Mouse (Mus musculus) forebrain, postnatal 0 days (tissue): Measurements from ENCODE around the gene Tpk1. TPM values are rescaled to one million over a fixed set of nuclear protein-coding genes. Genes with fewer than 3 reads are reported as not detected.

Experiments
- ATAC-seq: fragments of 200-750 bp; cut with Nextera tagmentation; 2 replicates; pipeline ENCODE4 v1.8.0; 2017; ENCODE audit warnings: mild to moderate bottlenecking, moderate library complexity
- DNase-seq: peaks from one replicate; pipeline ENCODE4 v3.0.0-alpha.2; 2015
- H3K27ac ChIP-seq: fragments of 300-500 bp; sonication (generic); 2 replicates; pipeline ENCODE4 v1.5.1; 2014; ENCODE audit warnings: low read depth, mild to moderate bottlenecking, antibody characterized with exemption, low read length, moderate library complexity, mixed read lengths
- H3K27me3 ChIP-seq: fragments of 300-500 bp; sonication (generic); 2 replicates; pipeline ENCODE4 v1.6.1; 2014; ENCODE audit warnings: mild to moderate bottlenecking, low read length, mixed read lengths; ENCODE audit not compliant: insufficient read depth
- H3K36me3 ChIP-seq: fragments of 300-500 bp; sonication (generic); 2 replicates; pipeline ENCODE4 v1.6.1; 2014; ENCODE audit warnings: mild to moderate bottlenecking, moderate library complexity; ENCODE audit not compliant: insufficient read depth
- H3K4me1 ChIP-seq: fragments of 300-500 bp; sonication (generic); 2 replicates; pipeline ENCODE4 v1.6.1; 2014; ENCODE audit warnings: antibody characterized with exemption; ENCODE audit not compliant: insufficient read depth
- H3K4me2 ChIP-seq: fragments of 300-500 bp; sonication (generic); 2 replicates; pipeline ENCODE4 v1.6.1; 2014; ENCODE audit warnings: low read depth, mild to moderate bottlenecking, moderate library complexity
- H3K4me3 ChIP-seq: fragments of 300-500 bp; sonication (generic); 2 replicates; pipeline ENCODE4 v1.5.1; 2014; ENCODE audit warnings: low read depth, low read length, mixed read lengths
- H3K9ac ChIP-seq: fragments of 300-500 bp; sonication (generic); 2 replicates; pipeline ENCODE4 v1.6.1; 2014; ENCODE audit warnings: mild to moderate bottlenecking
- H3K9me3 ChIP-seq: fragments of 300-500 bp; sonication (generic); 2 replicates; pipeline ENCODE4 v1.6.1; 2016; ENCODE audit warnings: low read length
- CTCF ChIP-seq: sonication (generic); IDR thresholded peaks from 2 replicates; pipeline ENCODE4 v1.5.1; 2016; ENCODE audit warnings: antibody characterized with exemption, control low read depth, low read depth
- WGBS: fragments of 180-500 bp; shearing (Covaris S2); extraction: QIAGEN DNeasy Blood & Tissue Kit; methylation state at CpG from one replicate; pipeline ENCODE4 v1.1.7; 2014; 5-methylcytosine and 5-hydroxymethylcytosine counted together
- polyA plus RNA-seq: library from polyadenylated mRNA; unstranded; fragments of >200 nt; fragmentation: Nextera tagmentation; extraction: Ambion mirVana; gene quantifications from 2 replicates; pipeline ENCODE4 v1.2.1, GENCODE M21; 2015
- total RNA-seq: library from RNA; depleted of rRNA; stranded (reverse); fragments of >200 nt; gene quantifications from 2 replicates; pipeline ENCODE4 v1.2.3, GENCODE M21; 2014

Gene Tpk1
- total and polyA plus RNA-seq, 2 experiments from 2014 or later = 4.7 to 5.0 TPM

DNA sequence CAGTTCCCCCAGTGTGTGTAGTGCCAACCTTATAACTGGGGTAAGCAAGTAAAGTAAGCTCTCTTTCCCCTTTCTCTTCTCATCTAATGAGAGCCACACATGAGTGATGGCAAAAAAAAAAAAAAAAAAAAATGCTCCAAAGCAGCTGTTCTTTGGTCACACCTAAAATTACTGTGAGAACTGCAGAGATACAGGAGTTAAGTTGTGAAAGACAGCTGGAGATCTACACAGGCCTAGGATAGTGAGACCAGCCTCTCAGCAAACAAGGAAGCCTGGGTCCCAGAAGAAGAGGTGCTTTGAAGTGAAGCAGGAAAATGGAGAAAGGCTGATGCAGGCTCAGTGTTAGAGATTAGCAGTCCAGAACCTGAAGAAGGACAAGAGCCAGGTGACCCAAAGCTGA, 353.5 kb downstream of the Tpk1 start:
- H3K4me3 ChIP-seq = no peak overlapping the region
- H3K27ac ChIP-seq = no peak overlapping the region
- ATAC-seq (no peak), DNase-seq (no peak)
- H3K27me3 ChIP-seq = no peaks in the 10 kb centered on the region
- no peak overlapping the region for H3K9ac ChIP-seq
- H3K9me3 ChIP-seq = no peaks in the 10 kb centered on the region
- H3K4me2 ChIP-seq = no peak overlapping the region
- H3K4me1 ChIP-seq = no peaks in the 10 kb centered on the region
- TF ChIP-seq CTCF = no peak
- no peaks in the 10 kb centered on the region for H3K36me3 ChIP-seq

DNA sequence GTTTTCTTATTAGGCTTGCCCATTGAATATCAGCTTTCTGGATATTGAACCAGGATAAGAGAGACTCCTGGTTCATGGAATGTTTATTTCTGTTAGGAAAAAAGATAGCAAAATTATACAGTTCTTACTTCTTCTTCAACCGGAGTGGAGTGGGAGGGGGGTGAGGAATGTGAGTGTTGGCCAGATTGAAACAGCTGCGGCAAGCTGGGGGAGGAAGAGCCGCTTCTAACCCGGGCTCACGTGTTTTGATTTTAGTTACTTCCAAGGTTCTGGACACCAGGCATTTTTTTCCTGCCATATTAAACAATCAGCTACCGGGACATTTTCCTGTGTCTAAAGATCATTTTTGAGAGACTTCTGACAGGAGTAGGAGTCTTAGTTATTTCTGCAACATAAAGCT, 356.0 kb downstream of the Tpk1 start:
- Histone ChIP-seq H3K4me1 (no peaks in the 10 kb centered on the region), H3K9ac (no peak overlapping the region), H3K27me3 (no peaks in the 10 kb centered on the region), H3K4me2 (no peak overlapping the region), H3K36me3 (no peaks in the 10 kb centered on the region), H3K4me3 (no peak overlapping the region), H3K27ac (no peak overlapping the region), H3K9me3 (no peaks in the 10 kb centered on the region)
- WGBS = 89% methylated on average over 6 of the region's 6 CpGs
- no peak for ATAC-seq
- TF ChIP-seq CTCF = no peak
- DNase-seq = no peak

DNA sequence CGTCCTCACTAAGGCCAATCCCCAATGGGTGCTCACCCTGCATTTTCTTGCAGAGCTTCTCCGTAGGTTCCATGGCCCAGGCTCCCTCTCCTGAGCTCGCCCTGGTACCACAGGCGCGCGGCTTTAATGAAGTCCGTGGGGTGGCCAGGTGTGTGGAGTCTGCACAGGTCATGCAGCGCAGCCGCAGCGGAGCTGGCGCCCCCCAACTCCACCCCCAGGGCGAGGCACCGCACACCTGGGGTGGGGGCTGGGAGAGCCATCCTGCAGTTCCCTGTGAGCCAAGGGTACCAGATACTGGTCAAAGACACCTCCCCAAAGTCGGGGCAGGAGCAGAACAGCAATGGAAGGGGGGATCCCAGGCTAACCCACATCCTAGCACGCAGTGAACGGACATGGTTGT, 356.6 kb downstream of the Tpk1 start, which contains the start of gene Nobox:
TSS of gene Nobox (minus strand) at position 101 of the 400 bp plus-strand sequence.
- H3K9ac ChIP-seq = no peak within 1 kb of the TSS
- no peaks in the 10 kb centered on the region for H3K4me1 ChIP-seq
- DNase-seq (no peak), ATAC-seq (no peak)
- H3K27me3 ChIP-seq = no peaks in the 10 kb centered on the region
- H3K27ac ChIP-seq = no peak within 1 kb of the TSS
- TF ChIP-seq CTCF = no peak
- no peak within 1 kb of the TSS for H3K4me3 ChIP-seq
- H3K9me3 ChIP-seq = no peaks in the 10 kb centered on the region
- H3K4me2 ChIP-seq = no peak within 1 kb of the TSS
- H3K36me3 ChIP-seq = no peaks in the 10 kb centered on the region
- WGBS = 72% methylated on average over 16 of the region's 16 CpGs

DNA sequence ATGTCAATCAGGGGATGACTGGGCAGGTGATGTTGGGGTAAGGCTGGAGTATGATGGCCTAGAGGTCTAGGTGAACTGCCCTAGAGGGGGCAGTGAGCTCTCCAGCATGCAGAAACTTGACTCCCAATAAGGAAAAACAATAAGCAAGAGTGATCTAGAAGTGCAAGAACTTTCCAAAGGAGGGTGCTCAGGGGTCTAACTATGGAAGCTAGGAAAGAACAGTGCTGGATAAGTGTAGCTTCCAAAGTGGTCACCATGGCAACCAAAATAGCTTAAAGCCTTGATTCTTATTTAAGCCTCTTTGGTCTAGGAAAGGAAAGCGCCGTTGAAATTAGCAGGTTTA, 368.6 kb downstream of the Tpk1 start:
- 0 out of 2 replicates have a peak overlapping the region, but pooled peaks have one; percentile 11 for H3K9ac ChIP-seq
- ATAC-seq = peak; percentile 80

DNA sequence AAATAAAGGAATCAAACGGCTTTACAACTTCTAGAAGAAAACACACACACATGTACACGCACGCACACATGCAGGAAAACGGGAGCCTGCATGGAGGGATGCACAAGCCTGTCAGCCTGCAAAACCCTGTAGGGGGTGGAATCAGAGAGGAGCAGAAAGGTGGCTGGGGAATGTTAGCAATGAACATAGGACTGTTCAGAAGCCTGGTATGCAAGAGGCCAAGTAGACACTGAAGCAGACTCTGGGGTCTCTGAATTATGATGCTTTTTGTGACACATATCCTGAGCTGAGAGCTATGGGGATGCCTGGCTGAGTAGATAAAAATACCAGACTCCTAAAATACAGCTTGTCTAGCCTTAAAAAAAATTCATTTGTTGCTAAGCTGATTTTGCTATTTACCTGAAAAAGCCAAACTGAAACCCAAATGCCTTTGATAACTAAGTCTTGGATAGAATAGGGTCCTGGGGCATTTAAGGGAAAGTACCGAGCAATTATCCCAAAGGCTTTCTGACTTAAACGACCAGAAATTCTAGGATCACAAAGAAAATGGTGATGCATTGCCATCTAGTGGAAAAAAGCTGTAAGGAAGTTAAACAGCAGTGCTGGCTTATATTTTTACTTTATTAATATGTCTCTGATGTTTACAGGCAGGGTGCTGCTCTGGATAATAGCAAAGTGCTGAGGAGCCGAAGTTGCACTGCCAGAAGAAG, 369.1 kb downstream of the Tpk1 start:
- H3K27me3 ChIP-seq = no peaks in the 10 kb centered on the region
- 37% methylated on average over 7 of the region's 7 CpGs for WGBS
- H3K4me2 ChIP-seq = no peak overlapping the region
- H3K9ac ChIP-seq = no peak overlapping the region
- H3K9me3 ChIP-seq = no peaks in the 10 kb centered on the region
- peak; percentile 78 for ATAC-seq
- H3K4me1 ChIP-seq = no peaks in the 10 kb centered on the region
- H3K4me3 ChIP-seq = no peak overlapping the region
- peak; percentile 80 for TF ChIP-seq CTCF
- DNase-seq = peak; percentile 86
- H3K36me3 ChIP-seq = no peaks in the 10 kb centered on the region
- no peak overlapping the region for H3K27ac ChIP-seq

More for the DNA sequence above, 368.6 kb downstream of the Tpk1 start:
- Histone ChIP-seq H3K36me3 (no peaks in the 10 kb centered on the region), H3K4me3 (no peak overlapping the region), H3K4me2 (no peak overlapping the region), H3K27me3 (no peaks in the 10 kb centered on the region), H3K9me3 (no peaks in the 10 kb centered on the region), H3K4me1 (no peaks in the 10 kb centered on the region), H3K27ac (no peak overlapping the region)
- peak; percentile 68 for DNase-seq
- WGBS = 10% methylated on average over 2 of the region's 2 CpGs
- 0 out of 2 replicates have a peak, but pooled peaks have one; percentile 0 for TF ChIP-seq CTCF

DNA sequence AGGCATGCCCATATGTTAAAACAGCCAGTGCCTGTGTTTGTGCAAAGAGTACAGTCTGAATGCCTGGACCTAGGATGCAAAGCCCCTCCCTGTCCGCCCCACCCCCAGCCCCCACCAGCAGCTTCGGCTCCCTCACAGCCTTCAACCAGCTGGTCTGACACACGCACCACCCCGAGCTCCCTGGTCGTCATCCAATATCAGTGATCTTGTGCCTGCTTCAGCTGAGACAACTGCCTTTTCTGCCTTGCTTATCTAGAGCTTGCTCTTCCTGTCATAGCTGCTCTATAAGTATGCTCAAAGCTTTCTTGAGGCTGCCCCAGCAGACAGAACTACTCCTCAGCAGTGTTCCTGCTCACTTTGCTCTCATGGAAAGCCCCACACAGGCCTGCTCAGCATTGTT, 370.2 kb downstream of the Tpk1 start:
- H3K27ac ChIP-seq = no peak overlapping the region
- H3K9ac ChIP-seq = 0 out of 2 replicates have a peak overlapping the region, but pooled peaks have one; percentile 10
- 45% methylated on average over 5 of the region's 5 CpGs for WGBS
- no peak for DNase-seq
- H3K4me2 ChIP-seq = no peak overlapping the region
- H3K9me3 ChIP-seq = no peaks in the 10 kb centered on the region
- H3K36me3 ChIP-seq = no peaks in the 10 kb centered on the region
- peak; percentile 58 for ATAC-seq
- no peak overlapping the region for H3K4me3 ChIP-seq
- no peaks in the 10 kb centered on the region for H3K4me1 ChIP-seq
- H3K27me3 ChIP-seq = no peaks in the 10 kb centered on the region
- TF ChIP-seq CTCF = no peak
